Mouse (Mus musculus) neural tube, embryonic 14.5 days (tissue): Measurements from ENCODE around the gene Ddi2. TPM values are rescaled to one million over a fixed set of nuclear protein-coding genes. Genes with fewer than 3 reads are reported as not detected.
"Not testable (repeated sequence)": the region's sequence is repeated elsewhere in the genome, so short reads cannot be mapped to it uniquely, and the experiment has no call there.

Experiments
- ATAC-seq: fragments of 200-750 bp; cut with Nextera tagmentation; 2 replicates; pipeline ENCODE4 v1.8.0; 2017; ENCODE audit warnings: low read depth, mild to moderate bottlenecking, moderate TSS enrichment, moderate library complexity
- H3K27ac ChIP-seq: fragments of 300-500 bp; sonication (generic); 2 replicates; pipeline ENCODE4 v1.5.1; 2014; ENCODE audit warnings: low read depth, mild to moderate bottlenecking, control low read depth, low read length, moderate library complexity, mixed read lengths
- H3K27me3 ChIP-seq: fragments of 300-500 bp; sonication (generic); 2 replicates; pipeline ENCODE4 v1.6.1; 2014; ENCODE audit warnings: low read length; ENCODE audit not compliant: control insufficient read depth, insufficient read depth
- H3K36me3 ChIP-seq: fragments of 300-500 bp; sonication (generic); 2 replicates; pipeline ENCODE4 v1.6.1; 2014; ENCODE audit warnings: low read length, mixed read lengths; ENCODE audit not compliant: control insufficient read depth, insufficient read depth
- H3K4me1 ChIP-seq: fragments of 300-500 bp; sonication (generic); 2 replicates; pipeline ENCODE4 v1.6.1; 2014; ENCODE audit warnings: low read length; ENCODE audit not compliant: control insufficient read depth, insufficient read depth
- H3K4me2 ChIP-seq: fragments of 300-500 bp; sonication (generic); 2 replicates; pipeline ENCODE4 v1.6.1; 2014; ENCODE audit warnings: mild to moderate bottlenecking, low read depth, low read length, control low read depth
- H3K4me3 ChIP-seq: fragments of 300-500 bp; sonication (generic); 2 replicates; pipeline ENCODE4 v1.5.1; 2014; ENCODE audit warnings: low read depth, low read length, control low read depth, mixed read lengths
- H3K9ac ChIP-seq: fragments of 300-500 bp; sonication (generic); replicated peaks from 2 replicates; pipeline ENCODE4 v1.6.1; 2014; ENCODE audit warnings: low read depth, mild to moderate bottlenecking, control low read depth, low read length, mixed read lengths
- H3K9me3 ChIP-seq: fragments of 300-500 bp; sonication (generic); 2 replicates; pipeline ENCODE4 v1.6.1; 2016; ENCODE audit warnings: low read length; ENCODE audit not compliant: control insufficient read depth
- WGBS: fragments of 180-500 bp; shearing (Covaris S2); extraction: QIAGEN DNeasy Blood & Tissue Kit; methylation state at CpG from one replicate; pipeline ENCODE4 v1.1.7; 2014; 5-methylcytosine and 5-hydroxymethylcytosine counted together
- polyA plus RNA-seq: library from polyadenylated mRNA; unstranded; fragments of >200 nt; fragmentation: Nextera tagmentation; extraction: Ambion mirVana; gene quantifications from 2 replicates; pipeline ENCODE4 v1.2.1, GENCODE M21; 2014

Ddi2 gene
- 11.5 and 15.2 TPM in 2 replicates for polyA plus RNA-seq

GRCm38 (mm10) chr4:141722731-141723672, at the start of gene Ddi2:
TSS of gene Ddi2 (minus strand) at chr4:141723419.
- whole genome bisulfite sequencing, result under 1% methylated on average over 47 of the region's 105 CpGs
- Histone ChIP-seq H3K27me3 (no peaks in the 10 kb centered on the region), H3K9me3 (no peaks in the 10 kb centered on the region), H3K4me2 (peak within 1 kb of the TSS; percentile 84), H3K4me3 (peak within 1 kb of the TSS; percentile 99), H3K4me1 (peaks cover 17% of the 10 kb centered on the region), H3K27ac (peak within 1 kb of the TSS; percentile 91), H3K36me3 (no peaks in the 10 kb centered on the region), H3K9ac (peak within 1 kb of the TSS; percentile 90)
- ATAC-seq, result peak; percentile 89

GRCm38 (mm10) chr4:141773019-141773418, 49.8 kb upstream of the Ddi2 start:
- not testable (repeated sequence) for H3K9ac ChIP-seq, H3K27me3 ChIP-seq, H3K4me2 ChIP-seq, H3K27ac ChIP-seq, ATAC-seq, H3K9me3 ChIP-seq, H3K4me3 ChIP-seq, H3K4me1 ChIP-seq
- peaks cover 51% of the 10 kb centered on the region for H3K36me3 ChIP-seq
- 89% methylated on average over 4 of the region's 4 CpGs for WGBS

GRCm38 (mm10) chr4:141771823-141772222, 48.6 kb upstream of the Ddi2 start:
- no peak overlapping the region for H3K4me3 ChIP-seq
- H3K27me3 ChIP-seq, result no peaks in the 10 kb centered on the region
- H3K9ac ChIP-seq, result no peak overlapping the region
- H3K9me3 ChIP-seq, result no peaks in the 10 kb centered on the region
- no peak overlapping the region for H3K4me2 ChIP-seq
- H3K27ac ChIP-seq, result no peak overlapping the region
- no peak for ATAC-seq
- WGBS, result 93% methylated on average over 8 of the region's 8 CpGs
- peaks cover 2% of the 10 kb centered on the region; the same call in 1 of the 2 replicates for H3K4me1 ChIP-seq
- peaks cover 55% of the 10 kb centered on the region for H3K36me3 ChIP-seq

- no peak for ATAC-seq
- 90% methylated on average over 8 of the region's 8 CpGs for WGBS
- no peak overlapping the region for H3K27ac ChIP-seq
- no peak overlapping the region for H3K4me3 ChIP-seq
- no peaks in the 10 kb centered on the region for H3K27me3 ChIP-seq
- H3K9me3 ChIP-seq, result no peaks in the 10 kb centered on the region
- no peak overlapping the region for H3K4me2 ChIP-seq
- peaks cover 38% of the 10 kb centered on the region for H3K36me3 ChIP-seq
- H3K9ac ChIP-seq, result no peak overlapping the region
- peaks cover 6% of the 10 kb centered on the region; the same call in 1 of the 2 replicates for H3K4me1 ChIP-seq
These were observed 46.4 kb upstream of the Ddi2 start for GRCm38 (mm10) chr4:141769501-141770160.

GRCm38 (mm10) chr4:141767353-141768036, 44.3 kb upstream of the Ddi2 start:
- ATAC-seq, result peak; percentile 39; the same call in 1 of the 2 replicates
- Histone ChIP-seq H3K9me3 (no peaks in the 10 kb centered on the region), H3K36me3 (peaks cover 45% of the 10 kb centered on the region), H3K9ac (no peak overlapping the region), H3K4me3 (no peak overlapping the region), H3K27me3 (no peaks in the 10 kb centered on the region), H3K27ac (peak overlapping the region; percentile 64), H3K4me1 (peaks cover 6% of the 10 kb centered on the region; the same call in 1 of the 2 replicates), H3K4me2 (no peak overlapping the region)
- WGBS, result 70% methylated on average over 19 of the region's 19 CpGs

- H3K4me3 ChIP-seq, result no peak overlapping the region
- peak overlapping the region; percentile 11 for H3K4me2 ChIP-seq
- H3K27me3 ChIP-seq, result no peaks in the 10 kb centered on the region
- H3K4me1 ChIP-seq, result peaks cover 6% of the 10 kb centered on the region; the same call in 1 of the 2 replicates
- ATAC-seq, result peak; percentile 84
- no peak overlapping the region for H3K9ac ChIP-seq
- 44% methylated on average over 19 of the region's 19 CpGs for WGBS
- H3K27ac ChIP-seq, result peak overlapping the region; percentile 70
- H3K9me3 ChIP-seq, result no peaks in the 10 kb centered on the region
- H3K36me3 ChIP-seq, result peaks cover 51% of the 10 kb centered on the region
These were observed 43.6 kb upstream of the Ddi2 start for GRCm38 (mm10) chr4:141766668-141767352.

GRCm38 (mm10) chr4:141766316-141766667, 43.1 kb upstream of the Ddi2 start:
- Histone ChIP-seq H3K4me2 (peak overlapping the region; percentile 7), H3K27ac (peak overlapping the region; percentile 70), H3K9ac (no peak overlapping the region), H3K27me3 (no peaks in the 10 kb centered on the region), H3K9me3 (no peaks in the 10 kb centered on the region), H3K36me3 (peaks cover 51% of the 10 kb centered on the region), H3K4me1 (peaks cover 6% of the 10 kb centered on the region; the same call in 1 of the 2 replicates), H3K4me3 (no peak overlapping the region)
- ATAC-seq, result peak; percentile 20; the same call in 1 of the 2 replicates
- 67% methylated on average over 8 of the region's 8 CpGs for WGBS

- no peak for ATAC-seq
- H3K4me1 ChIP-seq, result peaks cover 6% of the 10 kb centered on the region; the same call in 1 of the 2 replicates
- H3K36me3 ChIP-seq, result peaks cover 43% of the 10 kb centered on the region
- H3K4me2 ChIP-seq, result no peak overlapping the region
- no peaks in the 10 kb centered on the region for H3K9me3 ChIP-seq
- no peaks in the 10 kb centered on the region for H3K27me3 ChIP-seq
- no peak overlapping the region for H3K4me3 ChIP-seq
- no peak overlapping the region for H3K27ac ChIP-seq
- H3K9ac ChIP-seq, result no peak overlapping the region
- WGBS, result 98% methylated on average over 3 of the region's 3 CpGs
These were observed 41.8 kb upstream of the Ddi2 start for GRCm38 (mm10) chr4:141765008-141765407.
